Mouse (Mus musculus): ENCODE data around the gene Vmn1r79. TPM values are rescaled to one million over a fixed set of nuclear protein-coding genes. Genes with fewer than 3 reads are reported as not detected.
"Not testable (repeated sequence)": the region's sequence is repeated elsewhere in the genome, so short reads cannot be mapped to it uniquely, and the experiment has no call there.

The Vmn1r79 gene
- total RNA-seq (2021) = not detected

- DNase-seq; intact Hi-C loops (cut with DNase I): not testable (repeated sequence)
Observed at GRCm38 (mm10) chr7:12170979-12171378, at the start of gene Vmn1r79. TSS of gene Vmn1r79 (plus strand) at chr7:12171279.

- intact Hi-C loops (cut with DNase I) = no loop called here
- DNase-seq = no peak
Observed at GRCm38 (mm10) chr7:12149957-12150356, 21.1 kb upstream of the Vmn1r79 start, which contains the start of gene Vmn1r78. TSS of gene Vmn1r78 (plus strand) at chr7:12150257.

GRCm38 (mm10) chr7:12156463-12156862 lies 14.6 kb upstream of the Vmn1r79 start:
- intact Hi-C loops (cut with DNase I); DNase-seq: not testable (repeated sequence)

GRCm38 (mm10) chr7:12172926-12173325 lies 1.8 kb downstream of the Vmn1r79 start:
- intact Hi-C loops (cut with DNase I) = not testable (repeated sequence)

GRCm38 (mm10) chr7:12188986-12189385 lies 17.9 kb downstream of the Vmn1r79 start, which contains the start of gene Vmn1r80:
TSS of gene Vmn1r80 (plus strand) at chr7:12189286.
- intact Hi-C loops (cut with DNase I) = no loop called here
- DNase-seq = no peak

More at GRCm38 (mm10) chr7:12172926-12173325, 1.8 kb downstream of the Vmn1r79 start:
- not testable (repeated sequence) for DNase-seq

- intact Hi-C loops (cut with DNase I) = no loop called here
- DNase-seq = no peak
Observed at GRCm38 (mm10) chr7:12204141-12204540, 33.1 kb downstream of the Vmn1r79 start.

Other genes with a start within 250 kb of the Vmn1r79 start
- not detected for gene Vmn1r76, start 233.1 kb upstream of the Vmn1r79 start, total RNA-seq (2021)
- not detected for gene Vmn1r77, start 134.5 kb upstream of the Vmn1r79 start, total RNA-seq (2021)
- not detected for gene Vmn1r78, start 21.0 kb upstream of the Vmn1r79 start, total RNA-seq (2021)
- not detected for gene Vmn1r80, start 18.0 kb downstream of the Vmn1r79 start, total RNA-seq (2021)
- gene Vmn1r81, start 97.0 kb downstream of the Vmn1r79 start, total RNA-seq (2021) = not detected
- not detected for gene Vmn1r82, start 129.2 kb downstream of the Vmn1r79 start, total RNA-seq (2021)
- gene Vmn1r83, start 158.2 kb downstream of the Vmn1r79 start, total RNA-seq (2021) = not detected
- gene Vmn1r84, start 198.0 kb downstream of the Vmn1r79 start, total RNA-seq (2021) = not detected